Mouse (Mus musculus) megakaryocyte-erythroid progenitor cell, adult 5-6 weeks (primary cell): ENCODE data around the gene Rhoj. TPM values are rescaled to one million over a fixed set of nuclear protein-coding genes. Genes with fewer than 3 reads are reported as not detected.
A peak's percentile ranks its signal among the peaks of the same experiment; 100 is the strongest.

Experiments
- ATAC-seq: replicated peaks from 2 replicates; pipeline ENCODE4 v1.8.0; 2016; ENCODE audit warnings: mild to moderate bottlenecking, inconsistent platforms; ENCODE audit not compliant: severe bottlenecking, poor library complexity, low FRiP score, low TSS enrichment
- total RNA-seq, 2 experiments: library from RNA; stranded (forward) in 1 of 2; stranded (reverse) in 1 of 2; fragments of 200-1000, 215-1000 nt in 1 of 2; fragments of >200 nt in 1 of 2; fragmentation: Nextera tagmentation in 1 of 2; gene quantifications; 2 replicates each; pipeline ENCODE4 v1.2.3; 2014 to 2017

Rhoj gene
- total RNA-seq (2014; fragmentation: Nextera tagmentation) (not detected in 2 replicates), total RNA-seq (2017) (not detected in 2 replicates)

GRCm38 (mm10) chr12:75307961-75308951 is at the start of gene Rhoj:
Gene Rhoj (plus strand): TSS chr12:75308322.
- peak; percentile 59 for ATAC-seq

GRCm38 (mm10) chr12:75271726-75272125 is 36.4 kb upstream of the Rhoj start:
- no peak for ATAC-seq

- peak; percentile 74 for ATAC-seq
Observed at GRCm38 (mm10) chr12:75275730-75276129, 32.4 kb upstream of the Rhoj start.

- ATAC-seq: peak; percentile 48; the same call in 1 of the 2 replicates
Observed at GRCm38 (mm10) chr12:75277425-75277824, 30.7 kb upstream of the Rhoj start.

- 0 out of 2 replicates have a peak, but pooled peaks have one; percentile 57 for ATAC-seq
Observed at GRCm38 (mm10) chr12:75280502-75280901, 27.6 kb upstream of the Rhoj start.

GRCm38 (mm10) chr12:75283226-75283625 is 24.9 kb upstream of the Rhoj start:
- ATAC-seq: no peak

- ATAC-seq: no peak
Observed at GRCm38 (mm10) chr12:75286166-75286565, 22.0 kb upstream of the Rhoj start.

- no peak for ATAC-seq
Observed at GRCm38 (mm10) chr12:75290524-75290923, 17.6 kb upstream of the Rhoj start.

GRCm38 (mm10) chr12:75291556-75291955 is 16.6 kb upstream of the Rhoj start:
- no peak for ATAC-seq

- ATAC-seq: no peak
Observed at GRCm38 (mm10) chr12:75292939-75293338, 15.2 kb upstream of the Rhoj start.

GRCm38 (mm10) chr12:75299865-75300264 is 8.3 kb upstream of the Rhoj start:
- ATAC-seq: no peak

- ATAC-seq: no peak
Observed at GRCm38 (mm10) chr12:75304132-75304531, 4.0 kb upstream of the Rhoj start.

- no peak for ATAC-seq
Observed at GRCm38 (mm10) chr12:75309756-75310155, 1.6 kb downstream of the Rhoj start.

GRCm38 (mm10) chr12:75310766-75311165 is 2.6 kb downstream of the Rhoj start:
- ATAC-seq: no peak

- no peak for ATAC-seq
Observed at GRCm38 (mm10) chr12:75311879-75312278, 3.8 kb downstream of the Rhoj start.

- ATAC-seq: no peak
Observed at GRCm38 (mm10) chr12:75313992-75314391, 5.9 kb downstream of the Rhoj start.

- no peak for ATAC-seq
Observed at GRCm38 (mm10) chr12:75315851-75316250, 7.7 kb downstream of the Rhoj start.

- peak; percentile 95 for ATAC-seq
Observed at GRCm38 (mm10) chr12:75320441-75320925, 12.4 kb downstream of the Rhoj start.

GRCm38 (mm10) chr12:75321189-75321588 is 13.1 kb downstream of the Rhoj start:
- ATAC-seq: no peak

GRCm38 (mm10) chr12:75329188-75329587 is 21.1 kb downstream of the Rhoj start:
- peak; percentile 60 for ATAC-seq

- no peak for ATAC-seq
Observed at GRCm38 (mm10) chr12:75339894-75340293, 31.8 kb downstream of the Rhoj start.
